Mouse (Mus musculus): ENCODE measurements around the gene Col12a1. TPM values are rescaled to one million over a fixed set of nuclear protein-coding genes. Genes with fewer than 3 reads are reported as not detected.

Gene Col12a1
- polyA plus RNA-seq (2012; rRNA removed; ENCODE audit: low replicate concordance), result 4.2 and 18.7 TPM in 2 replicates

GRCm38 (mm10) chr9:79718481-79719370 is at the start of gene Col12a1:
TSS of gene Col12a1 (minus strand) at chr9:79718831.

GRCm38 (mm10) chr9:79759385-79760005 is 40.9 kb upstream of the Col12a1 start, which contains the start of gene Cox7a2:
TSS of gene Cox7a2 (minus strand) at chr9:79759878.

Other genes starting within 250 kb of the Col12a1 start
- 179 and 451 TPM in 2 replicates for gene Cox7a2, start 41.0 kb upstream of the Col12a1 start, polyA plus RNA-seq (2012; rRNA removed; ENCODE audit: low replicate concordance)
- gene Tmem30a, start 74.7 kb upstream of the Col12a1 start, polyA plus RNA-seq (2012; rRNA removed; ENCODE audit: low replicate concordance), result 32.0 and 48.0 TPM in 2 replicates